Mouse (Mus musculus): ENCODE results near the gene Fam78a.
A peak's percentile ranks its signal among the peaks of the same experiment; 100 is the strongest.

Gene Fam78a

GRCm38 (mm10) chr2:32096122-32096420, 11.4 kb upstream of the Fam78a start:
- DNase-seq (ENCODE audit: low spot score): no peak

- DNase-seq (ENCODE audit: low spot score): peak; percentile 71
These were observed 10.9 kb upstream of the Fam78a start, which contains the start of gene Plpp7 for GRCm38 (mm10) chr2:32095351-32096121. TSS of gene Plpp7 (plus strand) at chr2:32095528.

GRCm38 (mm10) chr2:32094001-32094707, 9.5 kb upstream of the Fam78a start:
- no peak for DNase-seq (ENCODE audit: low spot score)

- DNase-seq (ENCODE audit: low spot score): no peak
These were observed 7.3 kb upstream of the Fam78a start for GRCm38 (mm10) chr2:32091956-32092355.

GRCm38 (mm10) chr2:32090145-32090544, 5.5 kb upstream of the Fam78a start:
- no peak for DNase-seq (ENCODE audit: low spot score)

GRCm38 (mm10) chr2:32089606-32090005, 4.9 kb upstream of the Fam78a start:
- no peak for DNase-seq (ENCODE audit: low spot score)

GRCm38 (mm10) chr2:32088372-32088981, 3.8 kb upstream of the Fam78a start:
- DNase-seq (ENCODE audit: low spot score): peak; percentile 60

GRCm38 (mm10) chr2:32087606-32088005, 2.9 kb upstream of the Fam78a start:
- DNase-seq (ENCODE audit: low spot score): no peak

- no peak for DNase-seq (ENCODE audit: low spot score)
These were observed 574 bp upstream of the Fam78a start for GRCm38 (mm10) chr2:32085231-32085630.

- no peak for DNase-seq (ENCODE audit: low spot score)
These were observed 179 bp upstream of the Fam78a start for GRCm38 (mm10) chr2:32084872-32085199.

- peak; percentile 64 for DNase-seq (ENCODE audit: low spot score)
These were observed 1.3 kb downstream of the Fam78a start for GRCm38 (mm10) chr2:32083159-32084011.

GRCm38 (mm10) chr2:32082229-32082628, 2.4 kb downstream of the Fam78a start:
- DNase-seq (ENCODE audit: low spot score): no peak

- no peak for DNase-seq (ENCODE audit: low spot score)
These were observed 3.2 kb downstream of the Fam78a start for GRCm38 (mm10) chr2:32081296-32081929.

- DNase-seq (ENCODE audit: low spot score): no peak
These were observed 4.0 kb downstream of the Fam78a start for GRCm38 (mm10) chr2:32080681-32081080.

GRCm38 (mm10) chr2:32079191-32079725, 5.4 kb downstream of the Fam78a start:
- DNase-seq (ENCODE audit: low spot score): peak; percentile 90

- no peak for DNase-seq (ENCODE audit: low spot score)
These were observed 6.1 kb downstream of the Fam78a start for GRCm38 (mm10) chr2:32078522-32078921.

GRCm38 (mm10) chr2:32077744-32078143, 6.9 kb downstream of the Fam78a start:
- no peak for DNase-seq (ENCODE audit: low spot score)

GRCm38 (mm10) chr2:32075368-32075767, 9.3 kb downstream of the Fam78a start:
- no peak for DNase-seq (ENCODE audit: low spot score)

- DNase-seq (ENCODE audit: low spot score): peak; percentile 63
These were observed 10.3 kb downstream of the Fam78a start for GRCm38 (mm10) chr2:32074404-32074803.

- no peak for DNase-seq (ENCODE audit: low spot score)
These were observed 13.9 kb downstream of the Fam78a start for GRCm38 (mm10) chr2:32070747-32071146.

- DNase-seq (ENCODE audit: low spot score): no peak
These were observed 15.6 kb downstream of the Fam78a start for GRCm38 (mm10) chr2:32068811-32069607.
